In the genomic region with DNA sequence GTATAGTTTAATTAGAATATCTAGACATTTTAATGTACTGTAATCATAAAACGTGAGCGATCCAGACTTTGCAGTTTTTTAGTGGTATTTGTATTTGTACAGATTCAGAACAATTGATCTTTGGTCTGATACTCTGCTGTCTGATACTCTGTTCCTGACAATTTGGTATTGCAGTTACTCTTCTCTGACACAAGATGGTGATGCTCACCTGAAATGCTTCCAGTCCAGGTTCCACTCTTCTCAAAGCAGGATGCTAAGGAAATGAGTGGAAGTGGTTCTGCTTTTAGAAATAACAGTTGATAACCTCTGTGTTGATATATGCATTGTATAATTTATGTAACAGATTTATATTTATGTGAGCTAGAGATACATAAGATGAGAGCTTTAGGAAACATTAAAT, we compare ENCODE assay signal across 8 mouse cellular contexts. TPM values are rescaled to one million over a fixed set of nuclear protein-coding genes. Genes with fewer than 3 reads are reported as not detected.
DNase-seq lines count a peak whose midpoint lies in the region; ATAC-seq and TF ChIP-seq lines count a peak whose summit lies in the region.
"Had no signal": no experiment of that assay in that cellular context is flagged by ENCODE, and none has a peak within 500 bp of the region (broad histone marks: within the 10 kb centered on the region; RNA-seq: fewer than 3 reads in every experiment).

No protein-coding gene starts in this region.

- H3K4me3 ChIP-seq in layer of hippocampus, adult 2 months = no peak overlapping the region
- H3K4me3 ChIP-seq: limb, embryonic 15.5 days had no signal

- ATAC-seq in megakaryocyte progenitor cell, adult 5-6 weeks (replicated peaks; ENCODE audit: poor library complexity) = peak; percentile 80

- no peak overlapping the region for H3K27ac ChIP-seq in layer of hippocampus, adult 2 months
- H3K27ac ChIP-seq: limb, embryonic 15.5 days had no signal

- TF ChIP-seq CTCF in layer of hippocampus, adult 2 months (conservative IDR thresholded peaks at IDR 0.05) = peak; percentile 82

- peak in 1 of 2 experiments; percentile 3 for DNase-seq in layer of hippocampus, adult 2 months (ENCODE audit: low spot score in 2 of 2)
- DNase-seq in layer of hippocampus, adult 9-11 months = no peak
- peak; percentile 47 for DNase-seq in ES-CJ7 (ENCODE audit: low read depth, low spot score)
- DNase-seq in brain, adult 2 months (ENCODE audit: low read depth, low spot score) = peak; percentile 64
- DNase-seq in natural killer cell, adult 2 months (ENCODE audit: low spot score in 2 of 2) = no peak
- no peak for DNase-seq in left cerebral cortex, adult 9 months (ENCODE audit: low spot score in 2 of 2)

RNA-seq across cellular contexts. Expression of a gene that starts 48.2 kb away (rescaled TPM):
- 1 to 10 TPM; 5.3 to 5.4 TPM for total RNA-seq in layer of hippocampus, adult 2 months (2021)
- total RNA-seq in megakaryocyte progenitor cell, adult 5-6 weeks (2015) = 14.4 and 18.0 TPM in 2 replicates
- 9.1 and 19.9 TPM in 2 replicates for total RNA-seq in megakaryocyte progenitor cell, adult 5-6 weeks (2017)

RNA-seq across cellular contexts. Expression of a gene that starts 48.5 kb away (rescaled TPM):
- total RNA-seq in layer of hippocampus, adult 2 months (2021) = 10 to 100 TPM; 25.3 to 30.5 TPM
- 68.9 and 78.2 TPM in 2 replicates for total RNA-seq in megakaryocyte progenitor cell, adult 5-6 weeks (2015)
- total RNA-seq in megakaryocyte progenitor cell, adult 5-6 weeks (2017) = 126 and 148 TPM in 2 replicates

Comparison
In these comparisons a context has a peak if more than half of its experiments do, and no peak if none do; other contexts are left out.
1. DNase-seq: peak in ES-CJ7 (single experiment) and brain, adult 2 months (single experiment); none in layer of hippocampus, adult 9-11 months (single experiment), natural killer cell, adult 2 months (0 of 2) and left cerebral cortex, adult 9 months (0 of 2).